Mouse (Mus musculus) retina, postnatal 7 days (tissue): ENCODE data around the gene Olfr1164.

ENCODE experiments used
- DNase-seq: peaks from one replicate; pipeline ENCODE4 v3.0.0-alpha.2; 2012; ENCODE audit warnings: low read depth, low spot score

Olfr1164 gene

DNA sequence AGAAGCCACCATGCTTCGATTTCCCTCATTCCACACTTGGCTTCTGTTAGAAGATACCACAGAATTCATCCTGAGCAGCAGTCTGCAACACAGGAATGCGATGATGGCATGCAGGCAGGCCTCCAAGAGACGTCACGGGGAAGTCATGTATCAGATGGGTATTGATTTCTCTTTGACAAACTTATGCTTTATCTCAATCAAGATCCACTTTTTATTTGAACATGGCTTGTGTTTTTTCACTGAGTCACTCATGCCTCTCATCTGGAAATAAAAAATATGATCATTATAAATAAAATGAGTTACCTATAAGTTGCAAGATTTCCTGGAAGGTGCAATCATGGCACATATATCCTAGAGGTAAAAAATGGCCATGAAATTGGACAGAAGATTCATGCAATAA lies at the start of gene Olfr1164:
TSS of gene Olfr1164 (minus strand) at position 101 of the 400 bp plus-strand sequence.
- no peak for DNase-seq

- no peak for DNase-seq
Measured at GRCm38 (mm10) chr2:88128172-88128571, 34.4 kb upstream of the Olfr1164 start, which contains the start of gene Olfr1166. Gene Olfr1166 (minus strand): TSS chr2:88128272.

DNA sequence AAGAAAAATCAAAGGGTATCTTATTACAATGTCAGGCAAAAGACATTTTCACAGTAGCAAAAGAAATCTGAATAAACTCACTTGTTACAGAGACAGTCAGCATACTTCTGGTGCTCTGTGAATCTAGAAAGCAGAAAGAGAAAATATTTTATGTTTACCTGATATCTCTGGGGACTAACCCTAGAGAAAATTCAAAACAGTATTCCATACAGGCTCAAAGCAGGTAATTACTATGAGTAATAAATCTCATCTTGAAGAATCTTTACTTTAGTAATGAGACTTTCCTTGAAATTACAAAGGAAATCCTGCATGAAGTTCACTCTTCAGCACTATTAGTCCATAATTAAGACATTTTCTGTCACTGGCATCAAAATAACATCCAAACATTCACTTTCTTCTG lies 22.0 kb downstream of the Olfr1164 start, which contains the start of gene Olfr1163:
TSS of gene Olfr1163 (minus strand) at position 101 of the 400 bp plus-strand sequence.
- no peak for DNase-seq

DNA sequence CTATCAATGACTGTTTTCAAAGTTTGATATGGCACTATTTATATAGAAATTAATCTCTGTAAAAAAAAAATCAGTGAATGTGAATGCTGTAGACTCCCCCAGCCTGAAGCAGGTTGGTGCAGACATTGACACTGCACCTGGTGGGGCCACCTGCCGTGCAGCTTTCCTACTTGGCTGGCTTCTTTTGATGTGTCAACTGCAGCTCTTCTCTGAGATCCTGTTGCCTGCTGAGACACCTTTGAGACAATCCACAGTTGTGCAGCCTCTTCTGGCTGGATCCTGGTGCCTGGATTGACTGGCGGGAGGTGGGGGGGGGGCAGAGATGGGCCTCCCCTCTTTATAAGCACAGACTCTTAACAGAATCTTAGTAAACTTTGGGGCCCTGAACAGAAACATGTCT lies 30.2 kb downstream of the Olfr1164 start:
- DNase-seq = no peak

DNA sequence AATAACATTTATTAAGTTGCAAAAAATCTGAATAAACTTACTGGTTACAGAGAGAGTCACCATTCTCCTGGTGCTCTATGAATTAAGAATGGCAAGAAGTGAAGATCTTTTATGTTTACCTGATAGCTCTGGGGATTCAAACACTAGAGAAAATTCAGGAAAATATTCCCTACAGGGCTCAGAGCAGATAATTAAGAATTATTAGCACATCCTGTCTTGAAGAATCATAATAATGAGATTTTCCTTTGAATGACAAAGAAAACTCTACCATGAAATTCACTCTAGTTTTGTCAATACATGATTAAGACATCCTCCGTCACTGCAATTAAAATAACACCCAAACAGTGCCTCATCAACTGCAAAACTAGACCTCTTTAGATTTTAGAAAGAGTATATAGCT lies 42.7 kb downstream of the Olfr1164 start, which contains the start of gene Olfr1162:
TSS of gene Olfr1162 (minus strand) at position 101 of the 400 bp plus-strand sequence.
- no peak for DNase-seq
